Mouse (Mus musculus) liver, adult 2 months (tissue): ENCODE measurements around the gene 1700037H04Rik.

Experiments
- CTCF ChIP-seq: fragments of 200-500 bp; IDR thresholded peaks from 2 replicates; pipeline ENCODE4 v1.5.1; 2011; ENCODE audit warnings: low read depth, low read length, control low read depth
- POLR2A ChIP-seq: fragments of 200-500 bp; IDR thresholded peaks from 2 replicates; pipeline ENCODE4 v1.6.1; 2011; ENCODE audit warnings: low read length, control low read depth; ENCODE audit not compliant: insufficient read depth; ENCODE audit errors: extremely low read depth

DNA sequence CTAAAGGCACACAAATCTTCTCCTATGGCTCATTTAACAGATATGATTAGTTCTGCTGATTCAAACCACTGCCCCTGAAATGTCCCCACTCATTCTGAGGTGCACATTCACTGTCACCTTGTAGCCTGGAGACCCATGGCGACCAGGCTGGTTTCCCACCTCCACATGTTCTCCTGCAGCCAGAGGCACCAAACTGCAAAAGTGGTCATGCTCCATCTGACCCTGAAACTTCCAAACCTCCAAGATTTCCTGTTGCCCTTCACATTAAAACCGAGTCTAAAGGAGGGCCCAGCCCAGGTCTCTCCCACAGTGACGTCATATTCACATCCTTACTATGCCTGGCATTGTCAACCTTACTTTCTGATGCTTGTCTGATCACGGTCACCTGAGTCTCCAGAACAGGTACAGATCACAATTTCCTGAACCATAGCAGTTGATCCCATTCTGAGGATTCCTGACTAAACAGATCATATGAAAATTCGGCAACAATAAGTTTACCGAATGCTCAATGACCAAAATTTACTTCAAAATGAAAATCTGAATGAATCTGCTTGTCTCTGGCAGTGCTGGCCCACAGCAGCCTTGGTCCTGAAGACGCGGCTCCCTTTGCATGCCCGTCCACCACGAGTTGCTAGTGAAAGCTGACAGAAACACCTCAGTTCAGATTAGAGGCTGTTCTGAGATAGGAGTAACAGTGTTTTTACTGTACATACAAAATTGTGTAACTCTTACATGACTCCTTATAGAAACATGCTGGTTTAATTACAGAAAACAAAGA, 27.6 kb downstream of the 1700037H04Rik start:
- TF ChIP-seq CTCF: no peak
- no peak for TF ChIP-seq POLR2A
